11 mouse cellular contexts compared by ENCODE assay signal in the genomic region with DNA sequence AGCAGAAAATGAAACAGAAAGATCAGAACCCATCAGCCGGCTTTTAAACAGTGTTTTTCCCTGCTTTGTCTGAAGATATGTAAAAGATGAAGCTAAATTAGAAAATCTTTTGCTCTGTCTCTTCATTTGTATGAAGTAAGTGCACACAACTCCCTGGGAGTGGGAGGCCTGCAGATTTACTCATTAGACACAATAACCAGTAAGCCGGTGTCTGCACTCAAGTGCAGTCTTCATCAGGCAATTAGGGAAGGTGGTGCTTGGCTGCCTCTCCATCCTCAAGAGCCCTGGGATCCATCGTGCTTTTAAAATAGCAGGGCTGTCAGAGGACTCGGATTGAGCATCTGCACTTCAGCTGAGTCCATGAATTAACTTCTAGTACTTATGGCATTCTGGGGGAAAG.
DNase-seq lines count a peak whose midpoint lies in the region; ATAC-seq lines count a peak whose summit lies in the region.
"Had no signal": no experiment of that assay in that cellular context is flagged by ENCODE, and none has a peak within 500 bp of the region (broad histone marks: within the 10 kb centered on the region; RNA-seq: fewer than 3 reads in every experiment).

No protein-coding gene starts in this region.

- no peaks in the 10 kb centered on the region for H3K27me3 ChIP-seq in embryonic facial prominence, embryonic 14.5 days (replicated peaks; ENCODE audit: control insufficient read depth, insufficient read depth, low read length)
- no peaks in the 10 kb centered on the region for H3K27me3 ChIP-seq in hindbrain, embryonic 11.5 days (ENCODE audit: control insufficient read depth, insufficient read depth, low read length)
- H3K27me3 ChIP-seq in neural tube, embryonic 14.5 days (ENCODE audit: control insufficient read depth, insufficient read depth, low read length): no peaks in the 10 kb centered on the region
- H3K27me3 ChIP-seq: megakaryocyte, embryonic 14.5 days had no signal

- DNase-seq in layer of hippocampus, adult 9-11 months: peak; percentile 38
- no peak for DNase-seq in layer of hippocampus, postnatal 36 days
- peak; percentile 52 for DNase-seq in embryonic facial prominence, embryonic 14.5 days (ENCODE audit: low spot score)
- peak; percentile 21 for DNase-seq in hindbrain, embryonic 11.5 days (ENCODE audit: low spot score)
- DNase-seq in liver: no peak
- no peak for DNase-seq in adrenal gland, postnatal 10 days
- DNase-seq: cerebellum, postnatal 36 days; heart, adult 11 months; kidney, adult 8-10 months had no signal

- H3K9ac ChIP-seq in embryonic facial prominence, embryonic 14.5 days (ENCODE audit: low read depth, low read length): no peak overlapping the region
- no peak overlapping the region for H3K9ac ChIP-seq in hindbrain, embryonic 11.5 days (ENCODE audit: low read depth, low read length)
- H3K9ac ChIP-seq in neural tube, embryonic 14.5 days (replicated peaks; ENCODE audit: low read depth, low read length): no peak overlapping the region

- H3K36me3 ChIP-seq in embryonic facial prominence, embryonic 14.5 days (ENCODE audit: control insufficient read depth, insufficient read depth, low read length): no peaks in the 10 kb centered on the region
- no peaks in the 10 kb centered on the region for H3K36me3 ChIP-seq in hindbrain, embryonic 11.5 days (ENCODE audit: control insufficient read depth, insufficient read depth, low read length)
- H3K36me3 ChIP-seq in neural tube, embryonic 14.5 days (ENCODE audit: control insufficient read depth, insufficient read depth, low read length): no peaks in the 10 kb centered on the region

- H3K27ac ChIP-seq in embryonic facial prominence, embryonic 14.5 days (replicated peaks; ENCODE audit: low read depth, low read length): no peak overlapping the region
- H3K27ac ChIP-seq in hindbrain, embryonic 11.5 days (ENCODE audit: low read depth, low read length): no peak overlapping the region
- H3K27ac ChIP-seq in neural tube, embryonic 14.5 days (ENCODE audit: low read depth, low read length): peak overlapping the region; percentile 16; the same call in 1 of the 2 replicates

- no peak; the same call in 1 of the 2 replicates for ATAC-seq in embryonic facial prominence, embryonic 14.5 days (ENCODE audit: low read depth)
- no peak for ATAC-seq in hindbrain, embryonic 11.5 days (ENCODE audit: low FRiP score)
- ATAC-seq in neural tube, embryonic 14.5 days (ENCODE audit: low read depth): no peak

- WGBS in embryonic facial prominence, embryonic 14.5 days: 33% methylated on average over 4 of the region's 4 CpGs
- 63% methylated on average over 4 of the region's 4 CpGs for WGBS in hindbrain, embryonic 11.5 days
- 24% methylated on average over 4 of the region's 4 CpGs for WGBS in neural tube, embryonic 14.5 days

- H3K4me1 ChIP-seq in embryonic facial prominence, embryonic 14.5 days (ENCODE audit: control insufficient read depth, insufficient read depth, low read length): peaks cover 10% of the 10 kb centered on the region
- no peaks in the 10 kb centered on the region for H3K4me1 ChIP-seq in hindbrain, embryonic 11.5 days (replicated peaks; ENCODE audit: control insufficient read depth, insufficient read depth, low read length)
- H3K4me1 ChIP-seq in neural tube, embryonic 14.5 days (ENCODE audit: control insufficient read depth, insufficient read depth, low read length): peaks cover 12% of the 10 kb centered on the region; the same call in 1 of the 2 replicates
- H3K4me1 ChIP-seq: megakaryocyte, embryonic 14.5 days had no signal

- H3K9me3 ChIP-seq in embryonic facial prominence, embryonic 14.5 days (ENCODE audit: control insufficient read depth, low read length): no peaks in the 10 kb centered on the region
- no peaks in the 10 kb centered on the region for H3K9me3 ChIP-seq in hindbrain, embryonic 11.5 days (ENCODE audit: control insufficient read depth, low read length)
- no peaks in the 10 kb centered on the region for H3K9me3 ChIP-seq in neural tube, embryonic 14.5 days (ENCODE audit: control insufficient read depth, low read length)

- H3K4me3 ChIP-seq in embryonic facial prominence, embryonic 14.5 days (ENCODE audit: low read depth, low read length): no peak overlapping the region
- H3K4me3 ChIP-seq in hindbrain, embryonic 11.5 days (ENCODE audit: low read depth, low read length): no peak overlapping the region
- H3K4me3 ChIP-seq in neural tube, embryonic 14.5 days (ENCODE audit: low read depth, low read length): no peak overlapping the region
- H3K4me3 ChIP-seq: megakaryocyte, embryonic 14.5 days had no signal

- no peak overlapping the region for H3K4me2 ChIP-seq in embryonic facial prominence, embryonic 14.5 days (ENCODE audit: low read depth, low read length)
- no peak overlapping the region for H3K4me2 ChIP-seq in hindbrain, embryonic 11.5 days (replicated peaks; ENCODE audit: low read depth, low read length)
- 0 out of 2 replicates have a peak overlapping the region, but pooled peaks have one; percentile 9 for H3K4me2 ChIP-seq in neural tube, embryonic 14.5 days (ENCODE audit: low read depth, low read length)

Comparison
In these comparisons a context has a peak if more than half of its experiments do, and no peak if none do; other contexts are left out.
1. DNase-seq: peak in layer of hippocampus, adult 9-11 months (single experiment), embryonic facial prominence, embryonic 14.5 days (single experiment) and hindbrain, embryonic 11.5 days (single experiment); none in layer of hippocampus, postnatal 36 days (0 of 2), liver (single experiment) and adrenal gland, postnatal 10 days (single experiment).